Mouse (Mus musculus) olfactory bulb, adult 2 months (tissue): Measurements from ENCODE around the gene Cox19. TPM values are rescaled to one million over a fixed set of nuclear protein-coding genes. Genes with fewer than 3 reads are reported as not detected.

Experiments
- H3K27ac ChIP-seq: fragments of 200-500 bp; 2 replicates; pipeline ENCODE4 v1.5.1; 2012; ENCODE audit warnings: low read depth, low read length; ENCODE audit not compliant: insufficient read depth
- H3K4me1 ChIP-seq: fragments of 200-500 bp; 2 replicates; pipeline ENCODE4 v1.6.1; 2012; ENCODE audit warnings: low read length; ENCODE audit not compliant: control insufficient read depth, insufficient read depth
- H3K4me3 ChIP-seq: fragments of 200-500 bp; 2 replicates; pipeline ENCODE4 v1.5.1; 2012; ENCODE audit warnings: mild to moderate bottlenecking, low read depth, low read length, moderate library complexity; ENCODE audit not compliant: insufficient read depth
- CTCF ChIP-seq: fragments of 200-500 bp; IDR thresholded peaks from 2 replicates; pipeline ENCODE4 v1.5.1; 2012; ENCODE audit warnings: low read depth, mild to moderate bottlenecking, low read length, moderate library complexity; ENCODE audit not compliant: insufficient read depth
- POLR2A ChIP-seq: fragments of 200-500 bp; IDR thresholded peaks from 2 replicates; pipeline ENCODE4 v1.6.1; 2012; ENCODE audit warnings: mild to moderate bottlenecking, low read depth, low read length, moderate library complexity; ENCODE audit not compliant: insufficient read depth
- WGBS: fragments of 180-500 bp; shearing (Covaris S2); methylation state at CpG from one replicate; pipeline ENCODE4 v1.1.7; 2018; 5-methylcytosine and 5-hydroxymethylcytosine counted together
- polyA plus RNA-seq: library from polyadenylated mRNA; stranded (reverse); fragments of >200 nt; gene quantifications from 2 replicates; pipeline ENCODE4 v1.2.4, GENCODE M21; 2012; ENCODE audit warnings: low replicate concordance; ENCODE audit not compliant: missing spikeins, insufficient read depth, insufficient read length

Gene Cox19
- polyA plus RNA-seq, 1 experiment, result not detected

- TF ChIP-seq CTCF (no peak), POLR2A (no peak)
- Histone ChIP-seq H3K4me3 (no peak overlapping the region), H3K27ac (no peak overlapping the region), H3K4me1 (peaks cover 3% of the 10 kb centered on the region)
- 62% methylated on average over 6 of the region's 6 CpGs for WGBS
Observed at GRCm38 (mm10) chr5:139291811-139292560, 59.2 kb downstream of the Cox19 start.

GRCm38 (mm10) chr5:139290467-139291259 is 60.6 kb downstream of the Cox19 start:
- WGBS, result 84% methylated on average over 12 of the region's 12 CpGs
- no peak overlapping the region for H3K4me3 ChIP-seq
- TF ChIP-seq CTCF (no peak), POLR2A (no peak)
- no peak overlapping the region for H3K27ac ChIP-seq
- peaks cover 6% of the 10 kb centered on the region for H3K4me1 ChIP-seq

DNA sequence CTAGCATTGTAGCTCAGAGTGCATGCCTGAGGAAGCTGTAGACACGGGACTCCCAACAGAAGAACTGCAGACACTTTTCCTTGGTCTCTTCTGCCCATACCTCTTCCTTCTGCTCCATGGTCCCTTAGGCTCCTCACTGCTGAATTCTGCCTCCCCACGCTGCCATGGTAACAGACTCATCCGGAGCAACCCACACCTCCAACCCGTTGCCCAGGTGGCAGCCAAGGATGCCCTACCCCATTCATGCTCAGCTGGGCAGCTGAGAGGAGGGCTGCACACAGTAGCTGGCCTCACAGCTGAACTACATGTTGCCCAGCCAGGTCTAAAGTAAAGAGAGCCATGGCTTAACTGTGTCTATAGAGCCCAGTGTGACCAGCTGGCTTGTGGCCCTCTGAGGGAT is 62.6 kb downstream of the Cox19 start:
- 64% methylated on average over 4 of the region's 4 CpGs for WGBS
- Histone ChIP-seq H3K4me3 (no peak overlapping the region), H3K4me1 (peaks cover 7% of the 10 kb centered on the region), H3K27ac (no peak overlapping the region)
- TF ChIP-seq CTCF (no peak), POLR2A (no peak)

GRCm38 (mm10) chr5:139287787-139288186 is 63.4 kb downstream of the Cox19 start:
- H3K4me3 ChIP-seq, result no peak overlapping the region
- H3K4me1 ChIP-seq, result peaks cover 7% of the 10 kb centered on the region
- 85% methylated on average over 4 of the region's 4 CpGs for WGBS
- TF ChIP-seq CTCF, result no peak
- no peak for TF ChIP-seq POLR2A
- no peak overlapping the region for H3K27ac ChIP-seq

GRCm38 (mm10) chr5:139287099-139287498 is 64.1 kb downstream of the Cox19 start:
- peaks cover 10% of the 10 kb centered on the region for H3K4me1 ChIP-seq
- TF ChIP-seq POLR2A (no peak), CTCF (no peak)
- no peak overlapping the region for H3K27ac ChIP-seq
- 89% methylated on average over 5 of the region's 5 CpGs for WGBS
- no peak overlapping the region for H3K4me3 ChIP-seq

Other genes with a start within 250 kb of the Cox19 start
- gene Prkar1b, start 201.4 kb downstream of the Cox19 start, polyA plus RNA-seq, result not detected in 2 replicates
- not detected in 2 replicates for gene Dnaaf5, start 201.2 kb downstream of the Cox19 start, polyA plus RNA-seq
- not detected in 2 replicates for gene Sun1, start 150.8 kb downstream of the Cox19 start, polyA plus RNA-seq
- gene Get4, start 99.1 kb downstream of the Cox19 start, polyA plus RNA-seq, result not detected in 2 replicates
- gene Adap1, start 25.8 kb downstream of the Cox19 start, polyA plus RNA-seq, result not detected in 2 replicates
- gene Cyp2w1, start 1.2 kb upstream of the Cox19 start, polyA plus RNA-seq, result not detected in 2 replicates
- gene Gpr146, start 26.3 kb upstream of the Cox19 start, polyA plus RNA-seq, result not detected in 2 replicates
- gene C130050O18Rik, start 53.9 kb upstream of the Cox19 start, polyA plus RNA-seq, result not detected in 2 replicates
- not detected in 2 replicates for gene Gper1, start 71.7 kb upstream of the Cox19 start, polyA plus RNA-seq
- gene 3110082I17Rik, start 109.1 kb upstream of the Cox19 start, polyA plus RNA-seq, result not detected in 2 replicates
- not detected in 2 replicates for gene Zfand2a, start 133.1 kb upstream of the Cox19 start, polyA plus RNA-seq
- not detected in 2 replicates for gene Uncx, start 192.1 kb upstream of the Cox19 start, polyA plus RNA-seq